Mouse (Mus musculus) thymus, postnatal 25 days (tissue): ENCODE data around the gene Fam89a.

Experiments
- DNase-seq: peaks from one replicate; pipeline ENCODE4 v3.0.0; 2022

Gene Fam89a

DNA sequence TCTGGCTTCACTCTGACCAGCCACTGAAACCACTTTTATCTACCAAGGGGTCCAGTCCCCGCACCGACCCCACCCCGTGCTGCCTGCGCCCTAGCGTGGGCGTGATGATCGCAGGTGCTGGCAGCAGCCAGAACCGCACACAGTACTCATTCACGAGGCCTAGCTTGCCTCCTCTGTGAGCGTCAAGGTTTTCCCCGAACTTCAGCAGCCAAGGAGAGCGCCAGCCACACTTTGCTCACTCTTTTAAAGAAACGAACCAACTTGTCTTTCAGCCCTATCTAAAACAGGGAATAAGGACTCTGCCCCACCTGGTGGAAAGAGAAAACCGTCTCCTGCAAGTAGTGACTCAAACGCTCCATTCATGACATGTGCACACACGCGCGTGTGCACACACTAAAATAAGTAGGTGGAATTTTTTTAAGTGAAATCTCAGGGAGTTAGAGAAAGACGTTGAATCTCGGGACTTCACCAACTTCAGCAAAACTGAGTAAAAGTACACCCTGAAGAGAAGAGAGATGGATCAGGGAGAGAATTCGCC, 762 bp upstream of the Fam89a start:
- DNase-seq = no peak

DNA sequence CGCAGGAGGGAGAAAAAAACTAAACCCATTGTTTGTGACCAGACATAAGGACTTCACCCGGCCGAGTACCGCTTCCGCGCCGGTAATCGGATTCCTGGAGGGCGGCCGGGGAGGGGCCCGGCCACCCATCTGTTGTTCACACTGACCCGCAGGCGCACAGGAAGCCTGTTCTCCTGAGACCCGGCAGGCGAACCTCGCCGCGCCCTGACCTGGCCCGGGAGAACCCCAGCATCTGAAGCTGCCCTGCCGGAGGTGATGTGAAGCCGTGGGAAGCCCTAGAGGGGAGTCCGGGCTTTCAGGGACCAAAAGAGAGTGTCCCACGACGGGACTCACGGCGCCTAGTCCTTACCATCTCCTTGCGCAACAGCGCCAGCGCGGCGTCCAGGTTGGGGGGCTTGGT, 441 bp downstream of the Fam89a start:
- DNase-seq = no peak

DNA sequence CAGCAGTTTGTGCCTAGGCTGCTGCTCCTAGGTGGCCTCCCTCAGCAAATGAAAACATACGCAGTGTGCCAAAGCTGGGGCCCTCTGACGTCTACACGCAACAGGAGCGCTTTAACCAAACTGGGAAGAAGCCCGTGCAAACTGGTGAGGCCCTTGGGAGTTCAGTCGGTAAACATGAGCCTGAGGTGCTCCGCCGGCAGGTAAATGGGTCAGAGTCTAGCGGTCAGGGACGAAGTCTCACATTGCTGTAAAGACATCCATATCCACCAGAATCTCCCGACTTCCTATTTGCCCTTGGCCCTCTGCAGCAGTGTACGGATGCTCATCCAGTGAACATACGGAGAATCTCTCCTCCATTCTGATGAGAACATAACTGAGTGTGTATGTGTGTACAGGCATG, 5.0 kb downstream of the Fam89a start:
- no peak for DNase-seq

DNA sequence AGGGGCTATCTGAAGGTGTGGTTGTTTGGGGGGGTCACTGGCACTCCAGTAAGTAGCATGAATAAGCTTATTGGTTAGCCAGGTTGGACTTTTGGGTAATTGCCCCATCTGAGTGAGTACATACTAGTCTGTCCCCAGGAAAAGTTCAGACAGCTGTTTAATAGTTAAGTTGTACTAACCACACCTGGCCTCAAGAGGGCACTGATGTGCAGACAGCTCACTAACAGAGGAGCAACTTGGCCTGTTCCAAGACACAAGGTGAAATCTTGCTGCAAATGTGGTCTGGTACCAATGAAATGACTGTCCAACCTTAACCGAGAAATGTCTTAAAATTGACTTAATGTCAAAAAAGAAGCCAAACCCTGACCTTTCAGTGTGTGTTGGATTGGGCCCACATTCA, 12.4 kb downstream of the Fam89a start:
- peak; percentile 43 for DNase-seq

DNA sequence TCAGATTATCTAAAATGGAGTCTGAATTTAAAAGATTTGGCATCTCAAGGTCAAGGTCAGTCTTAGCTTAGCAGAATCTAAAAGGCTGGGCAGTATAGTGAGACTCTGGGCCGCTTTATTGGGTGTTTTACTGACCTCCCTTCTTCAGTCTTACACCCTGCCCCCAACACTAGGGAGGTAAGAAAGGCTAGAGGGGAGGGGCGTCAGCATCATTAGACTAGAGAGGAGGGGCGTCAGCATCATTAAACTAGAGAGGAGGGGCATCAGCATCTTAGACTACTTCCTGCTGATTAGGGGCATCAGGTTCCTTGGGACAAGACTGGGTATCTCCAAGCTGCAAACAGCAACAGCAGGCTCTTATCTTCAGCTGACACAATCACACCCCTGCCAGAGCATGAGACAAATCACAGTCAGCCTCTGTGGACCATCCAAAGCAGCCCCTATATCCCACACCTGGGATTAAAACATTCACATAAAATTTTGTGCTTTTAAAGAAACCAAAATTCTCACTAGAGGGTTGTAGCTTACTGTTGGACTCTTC, 16.2 kb downstream of the Fam89a start:
- DNase-seq = no peak

DNA sequence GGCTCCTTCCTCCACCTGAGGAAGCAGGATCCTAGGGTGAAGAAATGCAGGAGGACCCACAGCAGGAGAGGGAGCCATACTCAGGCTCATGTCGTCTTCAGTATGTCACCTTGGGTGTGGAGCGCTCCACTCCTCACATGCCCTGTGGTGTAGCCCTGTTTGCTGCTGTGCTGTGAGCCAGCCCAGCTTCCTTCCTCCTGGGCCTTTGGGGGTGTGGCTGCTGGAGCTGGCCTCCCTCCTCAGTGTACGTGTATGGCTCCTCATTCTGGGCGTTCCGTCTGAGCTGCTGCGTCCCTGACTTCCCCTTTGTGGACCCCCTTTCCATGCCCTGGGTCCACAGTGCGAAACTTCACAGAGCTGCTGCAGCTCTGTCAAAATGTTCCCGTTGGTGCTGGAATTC, 18.8 kb downstream of the Fam89a start:
- DNase-seq = no peak

DNA sequence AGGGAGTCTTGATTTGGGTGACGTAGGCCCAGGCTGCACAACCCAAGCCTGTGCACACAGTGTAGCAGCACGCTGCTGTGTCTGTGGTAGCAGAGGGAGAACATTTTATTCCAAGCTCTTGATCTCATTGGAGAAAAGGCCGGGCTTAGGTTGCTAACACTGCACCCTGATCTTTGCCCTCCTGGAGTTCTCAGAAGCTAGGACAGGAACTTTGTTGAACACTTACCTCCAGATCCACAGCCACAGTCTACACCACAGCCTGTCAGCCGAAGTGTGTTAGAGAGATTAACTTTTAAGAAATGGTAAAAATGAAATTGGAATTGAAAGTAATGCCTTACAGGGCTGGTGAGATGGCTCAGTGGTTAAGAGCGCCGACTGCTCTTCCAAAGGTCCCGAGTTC, 27.3 kb downstream of the Fam89a start:
- DNase-seq = no peak

DNA sequence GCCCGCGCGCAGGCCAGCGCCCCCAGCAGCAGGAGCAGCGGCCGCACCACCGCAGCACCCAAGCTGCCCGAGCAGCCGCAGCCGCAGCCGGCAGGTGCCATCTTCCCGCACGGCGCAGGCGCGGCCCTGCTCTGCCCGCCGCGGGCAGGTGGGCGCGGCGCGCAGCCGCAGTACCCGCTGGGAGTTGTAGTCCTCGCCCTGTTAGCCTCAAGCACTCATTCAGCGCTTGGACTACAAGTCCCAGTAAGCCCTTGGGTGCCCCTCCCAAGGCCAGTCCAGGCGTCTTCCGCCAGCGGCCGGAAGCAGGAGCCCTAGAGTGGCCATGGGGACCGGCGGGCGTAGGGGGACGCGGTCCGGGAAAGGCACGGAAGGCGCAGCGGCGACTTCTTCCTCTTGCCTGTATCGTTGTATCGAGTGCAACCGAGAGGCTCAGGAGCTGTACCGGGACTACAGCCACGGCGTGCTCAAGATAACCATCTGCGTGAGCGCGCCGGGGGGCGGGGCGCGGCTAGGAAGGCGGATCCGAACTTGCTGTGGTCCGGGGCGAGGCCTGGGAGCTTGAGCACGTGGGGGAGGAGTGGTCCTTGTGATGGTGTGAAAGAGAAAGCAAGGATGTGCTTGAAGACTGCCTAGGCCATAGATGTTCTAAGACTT, 29.6 kb downstream of the Fam89a start, which contains the start of the genes Ttc13 and Arv1:
Ttc13 (minus strand) TSS at position 122 of the 654 bp plus-strand sequence.
Arv1 (plus strand) TSS at position 278 of the 654 bp plus-strand sequence.
- peak; percentile 95 for DNase-seq

DNA sequence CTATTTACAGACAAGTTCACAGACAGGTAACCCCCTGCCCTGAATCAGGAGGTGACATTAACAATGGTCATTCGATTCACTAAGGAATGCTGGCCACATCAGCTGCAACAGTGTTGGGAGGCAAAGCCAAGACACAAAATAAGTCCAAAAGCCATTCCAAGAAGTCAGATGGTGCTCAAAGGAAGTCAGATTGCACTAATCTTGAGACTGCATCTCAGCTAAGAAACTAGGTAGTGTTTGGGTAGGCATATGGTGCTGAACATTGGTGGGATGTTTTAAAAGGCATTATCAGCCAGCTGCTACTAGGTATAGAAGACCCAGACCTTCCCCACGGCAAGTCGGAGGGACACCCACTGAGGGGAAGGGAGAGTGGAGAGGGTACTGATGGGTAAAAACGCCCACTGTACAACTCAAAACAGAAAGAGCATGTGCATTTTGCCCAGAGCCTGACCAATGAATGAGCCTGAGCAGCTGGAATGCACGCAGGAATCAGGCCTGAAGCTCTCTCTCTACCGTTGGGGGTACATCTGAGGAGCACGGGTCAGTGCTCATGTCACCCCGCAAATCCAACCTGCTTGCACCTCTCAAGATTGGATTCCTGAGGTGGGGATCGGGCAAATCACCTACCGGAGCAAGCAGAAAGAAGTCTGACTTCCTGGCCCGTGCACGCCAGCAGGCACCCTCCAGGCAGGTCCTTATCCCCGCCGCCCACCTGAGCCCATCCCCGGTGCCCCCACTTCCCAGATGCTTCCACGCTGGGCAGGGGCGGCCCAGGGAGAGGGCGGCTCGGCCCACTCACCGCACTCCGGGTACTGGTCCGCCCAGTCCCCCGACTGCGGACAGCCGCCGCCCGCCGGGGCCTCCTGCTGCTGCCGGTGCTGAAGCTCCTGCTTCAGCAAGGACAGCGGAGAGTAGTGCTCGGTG, 30.4 kb downstream of the Fam89a start:
- no peak for DNase-seq

DNA sequence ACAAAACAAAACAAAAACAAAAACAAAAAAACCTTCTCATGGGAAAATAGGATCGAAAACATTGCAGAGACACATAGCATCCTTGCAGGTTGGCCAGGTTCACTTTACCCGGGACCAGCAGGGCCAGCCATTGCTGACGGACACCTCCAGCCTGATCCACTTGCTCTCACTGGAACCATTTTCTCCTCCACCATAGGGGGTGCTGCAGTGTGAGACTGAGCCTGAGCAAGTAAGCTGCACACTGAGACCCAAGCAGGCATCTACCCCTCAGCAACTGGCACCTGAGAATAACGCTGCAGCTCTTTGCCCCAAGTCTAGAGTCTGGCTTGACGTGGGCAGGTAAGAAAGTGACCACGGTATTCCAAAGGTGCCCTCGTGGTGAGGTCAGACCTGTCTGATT, 31.5 kb downstream of the Fam89a start:
- peak; percentile 27 for DNase-seq

DNA sequence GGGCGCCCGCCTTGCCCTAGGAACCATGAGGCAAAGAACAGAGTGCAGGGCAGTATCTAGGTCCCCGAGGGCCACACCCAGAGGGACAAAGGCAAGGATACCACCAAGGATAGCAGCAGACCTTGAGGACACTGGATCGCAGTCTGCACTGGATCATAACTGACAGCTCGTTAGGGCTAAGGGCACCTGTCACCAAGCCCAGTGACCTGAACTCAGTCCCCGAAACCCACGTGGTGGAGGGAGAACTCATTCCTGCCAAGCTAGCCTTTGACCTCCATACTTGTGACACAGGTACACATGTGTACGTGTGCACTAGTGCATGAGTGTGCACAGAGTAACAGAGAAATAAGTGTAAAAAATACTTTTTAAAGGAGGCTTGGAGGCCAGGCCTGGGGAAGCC, 35.9 kb downstream of the Fam89a start:
- no peak for DNase-seq

DNA sequence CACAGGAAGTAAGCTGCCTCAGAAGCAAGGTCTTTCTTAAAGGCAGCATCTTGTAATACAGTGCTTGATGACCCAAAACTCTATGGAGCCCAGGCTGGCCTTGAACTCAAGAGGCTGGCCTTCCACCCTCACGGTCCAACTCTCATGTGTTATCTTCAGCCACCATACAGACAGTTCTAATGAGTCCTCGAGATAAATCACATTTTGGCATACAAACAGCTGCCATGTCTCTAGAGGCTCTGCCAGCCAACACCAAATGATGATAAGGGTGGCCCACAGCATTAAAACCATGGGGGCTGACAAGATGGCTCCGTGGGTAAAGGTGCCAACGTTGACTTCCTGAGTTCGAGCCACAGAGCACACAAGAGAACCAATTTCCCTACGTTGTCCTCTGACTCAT, 38.4 kb downstream of the Fam89a start:
- no peak for DNase-seq

DNA sequence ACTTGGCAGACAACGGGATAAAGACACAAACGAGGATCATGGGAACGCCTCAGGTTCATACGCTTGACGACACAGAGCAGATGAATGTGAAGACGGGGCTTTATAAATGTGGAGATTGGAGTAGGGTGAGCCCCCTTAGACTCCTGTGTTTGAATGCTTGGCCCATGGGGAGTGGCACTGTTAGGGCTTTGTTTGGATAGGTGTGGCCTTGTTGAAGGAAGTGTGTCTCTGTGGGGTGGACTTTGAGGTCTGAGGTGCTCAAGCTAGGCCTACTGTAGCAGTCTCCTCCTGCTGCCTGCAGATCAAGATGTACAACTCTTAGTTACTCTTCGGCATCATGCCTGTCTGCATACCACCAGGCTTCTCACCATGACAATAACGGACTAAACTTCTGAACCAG, 45.8 kb downstream of the Fam89a start:
- DNase-seq = no peak

DNA sequence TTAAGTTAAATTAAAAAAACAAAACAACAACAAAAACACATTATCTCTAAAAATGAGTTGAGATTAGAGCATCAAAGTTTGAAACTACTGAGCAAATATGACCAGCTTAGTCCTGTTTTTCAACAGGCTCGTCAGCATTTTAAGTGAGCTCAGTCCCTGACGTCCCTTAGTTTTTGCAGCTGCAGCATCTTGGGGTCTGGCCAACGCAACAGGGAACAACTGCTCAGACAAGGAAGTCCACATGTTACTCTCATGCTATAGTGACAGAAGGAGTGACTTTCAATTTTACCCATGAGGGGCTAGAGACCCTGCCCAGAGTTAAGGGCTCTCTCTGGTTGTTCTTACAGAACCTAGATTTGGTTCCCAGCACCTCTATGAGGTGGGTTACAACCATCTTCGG, 47.3 kb downstream of the Fam89a start:
- no peak for DNase-seq

DNA sequence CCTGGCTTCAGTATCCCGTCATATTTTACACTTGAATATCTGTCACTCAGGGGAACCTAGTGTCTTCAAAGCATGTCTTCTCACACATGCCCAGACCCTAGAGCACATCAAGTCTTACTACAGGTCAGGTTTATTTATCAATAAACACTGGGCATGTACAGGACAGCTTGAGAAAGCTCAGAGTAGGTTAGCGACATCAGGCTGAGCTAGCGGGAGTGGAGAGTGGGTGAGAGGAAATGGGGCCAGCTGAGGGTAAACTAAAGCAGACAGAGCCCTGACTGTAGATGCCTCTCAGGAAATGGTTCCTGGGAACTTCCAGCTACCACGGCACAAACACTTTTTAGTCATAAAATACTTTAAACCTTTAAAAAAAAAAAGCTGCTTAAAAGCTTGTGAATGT, 48.1 kb downstream of the Fam89a start:
- peak; percentile 68 for DNase-seq

DNA sequence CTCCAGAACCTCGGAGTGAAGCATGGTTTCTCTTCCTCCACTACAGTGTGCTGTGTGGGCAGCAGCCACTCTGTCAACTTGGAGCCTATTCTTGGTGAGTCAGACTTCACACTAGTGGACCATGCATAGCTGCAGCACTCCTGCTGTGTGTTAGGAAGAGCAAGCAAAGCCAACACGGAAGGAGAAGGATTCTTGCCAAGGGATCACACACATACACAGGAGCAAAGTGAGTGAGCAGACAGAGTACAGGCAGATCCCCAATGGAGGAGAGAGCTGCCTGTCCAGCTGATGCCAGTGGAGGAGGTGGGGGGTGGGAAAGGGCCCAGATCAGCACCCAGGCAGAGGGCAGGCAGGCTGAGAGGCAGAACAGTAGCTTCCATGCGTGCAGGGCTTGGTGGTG, 49.4 kb downstream of the Fam89a start:
- DNase-seq = no peak

DNA sequence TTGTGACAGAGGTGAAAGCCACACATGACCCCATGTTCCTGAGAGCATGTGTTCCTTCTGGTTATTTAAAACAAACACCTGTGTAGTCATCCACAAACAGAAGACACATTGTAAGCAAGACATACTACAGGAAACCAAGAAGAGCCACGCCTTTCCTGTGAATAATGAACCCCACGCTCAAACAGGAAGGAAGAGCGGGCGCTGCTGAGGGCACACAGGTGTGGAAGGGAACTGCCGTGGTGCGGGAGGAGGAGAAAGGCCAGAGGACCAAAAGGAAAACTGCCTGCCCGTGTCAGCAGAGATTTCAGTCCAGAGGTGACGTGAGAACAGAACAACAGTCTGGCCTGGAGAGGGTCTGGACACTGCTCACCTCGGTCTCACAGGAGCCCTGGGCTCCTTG, 50.6 kb downstream of the Fam89a start:
- DNase-seq = peak; percentile 80

DNA sequence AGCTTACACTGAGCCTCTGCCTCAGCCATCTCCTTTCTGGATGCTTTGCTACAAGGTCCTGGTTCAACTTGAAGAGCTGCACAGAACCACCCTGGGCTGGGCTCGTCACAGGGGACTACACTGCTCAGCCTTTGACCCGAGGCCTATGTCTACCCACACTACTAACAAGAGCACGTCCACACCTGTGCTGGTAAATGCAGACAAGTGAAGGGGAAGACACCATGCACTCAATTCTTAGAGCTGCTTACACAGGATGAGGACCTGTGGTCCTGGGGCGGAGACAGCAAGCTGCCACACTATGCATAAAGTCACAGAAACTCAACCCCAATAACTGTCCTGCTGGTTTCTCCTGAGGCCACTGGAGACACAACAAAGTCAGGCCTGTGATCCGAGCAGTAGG, 51.4 kb downstream of the Fam89a start:
- DNase-seq = no peak

DNA sequence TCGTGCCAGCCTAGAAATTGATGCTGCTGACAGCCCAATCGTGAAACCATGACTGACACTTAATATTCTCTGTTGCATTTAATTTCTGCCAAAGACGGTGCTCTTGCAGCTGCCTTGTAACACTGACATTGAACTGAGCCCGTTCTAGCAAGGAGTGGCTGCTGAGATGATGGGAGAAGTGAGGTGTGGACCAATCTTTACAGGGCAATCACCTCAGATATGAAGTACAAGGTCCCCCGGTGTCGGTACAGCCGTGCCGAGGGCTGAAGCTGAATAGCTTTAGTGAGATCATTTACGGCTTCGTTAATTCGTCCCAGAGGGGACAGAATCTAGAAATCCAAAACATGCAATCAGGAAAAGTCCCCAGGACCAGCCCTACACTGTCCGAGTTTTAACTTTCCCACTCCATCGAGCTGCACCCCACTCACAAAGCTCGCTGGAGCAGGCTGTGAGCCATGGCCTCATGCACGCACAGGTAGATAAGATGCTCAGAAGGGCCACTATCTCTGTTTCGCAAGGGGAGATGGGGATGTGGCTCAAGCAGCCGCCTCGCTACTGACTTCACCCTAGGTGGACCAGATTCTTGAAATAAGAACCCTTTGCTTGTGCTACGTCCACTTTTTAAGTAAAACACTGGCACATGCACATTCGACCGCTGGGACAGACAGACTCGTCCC, 56.1 kb downstream of the Fam89a start:
- no peak for DNase-seq

DNA sequence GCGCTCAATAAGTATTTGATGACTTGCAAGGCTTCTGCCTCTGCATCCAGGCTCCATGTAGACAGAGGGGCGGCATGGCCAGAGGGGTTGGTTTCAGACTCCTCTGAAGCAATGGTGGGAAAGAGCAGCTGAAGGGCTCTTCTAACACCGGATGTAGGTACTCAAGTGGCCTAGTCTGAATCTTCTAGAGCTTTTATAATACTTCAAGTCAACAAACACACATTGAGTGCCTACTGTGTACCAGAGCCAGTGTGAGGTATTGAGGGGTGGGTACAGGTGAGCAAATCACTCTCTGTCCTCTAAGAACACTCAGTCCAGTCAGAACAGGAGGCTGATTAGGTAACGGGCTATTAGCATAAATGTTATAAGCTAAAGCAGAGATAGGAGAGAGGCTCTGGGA, 59.9 kb downstream of the Fam89a start:
- DNase-seq = no peak
